ENCODE assay signal across 10 mouse cellular contexts in genomic region chr3:83099139-83099538, GRCm38 (mm10). TPM values are rescaled to one million over a fixed set of nuclear protein-coding genes. Genes with fewer than 3 reads are reported as not detected.
A peak's percentile ranks its signal among the peaks of the same experiment; 100 is the strongest.
DNase-seq lines count a peak whose midpoint lies in the region; ATAC-seq and TF ChIP-seq lines count a peak whose summit lies in the region.
"Had no signal": no experiment of that assay in that cellular context is flagged by ENCODE, and none has a peak within 500 bp of the region (broad histone marks: within the 10 kb centered on the region; RNA-seq: fewer than 3 reads in every experiment).

No protein-coding gene starts in this region.

- DNase-seq in kidney, adult 2 months = no peak
- DNase-seq in forebrain, embryonic 11.5 days (ENCODE audit: low spot score) = no peak
- no peak for DNase-seq in midbrain, postnatal 0 days (ENCODE audit: low spot score)
- DNase-seq in MN1 (ENCODE audit: low spot score) = no peak
- DNase-seq in cerebellum, postnatal 4 days (ENCODE audit: low spot score in 2 of 2) = no peak
- DNase-seq: liver; thymus, postnatal 4 days had no signal

- no peaks in the 10 kb centered on the region for H3K36me3 ChIP-seq in kidney, embryonic 14.5 days (ENCODE audit: control insufficient read depth, insufficient read depth, low read length)
- H3K36me3 ChIP-seq in kidney, adult 2 months (ENCODE audit: control insufficient read depth, insufficient read depth, low read length) = no peaks in the 10 kb centered on the region
- H3K36me3 ChIP-seq in forebrain, embryonic 11.5 days (ENCODE audit: control insufficient read depth, insufficient read depth, low read length) = no peaks in the 10 kb centered on the region
- no peaks in the 10 kb centered on the region for H3K36me3 ChIP-seq in hindbrain, embryonic 15.5 days
- no peaks in the 10 kb centered on the region for H3K36me3 ChIP-seq in midbrain, postnatal 0 days (ENCODE audit: insufficient read depth, low read length)

- peak overlapping the region; percentile 45 for H3K4me2 ChIP-seq in kidney, embryonic 14.5 days (replicated peaks; ENCODE audit: low read depth, low read length)
- H3K4me2 ChIP-seq in forebrain, embryonic 11.5 days (ENCODE audit: low read depth, low read length, severe bottlenecking) = peak overlapping the region; percentile 45; the same call in 1 of the 2 replicates
- H3K4me2 ChIP-seq in hindbrain, embryonic 15.5 days = peak overlapping the region; percentile 56
- H3K4me2 ChIP-seq in midbrain, postnatal 0 days (ENCODE audit: low read depth, low read length, poor library complexity, severe bottlenecking) = peak overlapping the region; percentile 58

- 89% methylated on average over 1 of the region's 1 CpGs for WGBS in kidney, embryonic 14.5 days
- 85% methylated on average over 1 of the region's 1 CpGs for WGBS in kidney, adult 2 months
- WGBS in forebrain, embryonic 11.5 days = 84% methylated on average over 1 of the region's 1 CpGs
- WGBS in hindbrain, embryonic 15.5 days = 74% methylated on average over 1 of the region's 1 CpGs
- WGBS in midbrain, postnatal 0 days = 67% methylated on average over 1 of the region's 1 CpGs

- TF ChIP-seq CTCF in kidney, adult 2 months (conservative IDR thresholded peaks at IDR 0.05; ENCODE audit: insufficient read depth, insufficient read length, low read depth, low read length) = no peak
- no peak for TF ChIP-seq CTCF in midbrain, postnatal 0 days (IDR thresholded peaks at IDR 0.05)

- no peaks in the 10 kb centered on the region for H3K27me3 ChIP-seq in kidney, embryonic 14.5 days (ENCODE audit: control insufficient read depth, insufficient read depth, low read length)
- no peaks in the 10 kb centered on the region; the same call in 1 of the 2 replicates for H3K27me3 ChIP-seq in kidney, adult 2 months (replicated peaks; ENCODE audit: control insufficient read depth, insufficient read depth, low read length)
- H3K27me3 ChIP-seq in forebrain, embryonic 11.5 days (ENCODE audit: control insufficient read depth, insufficient read depth, low read length) = peaks cover 38% of the 10 kb centered on the region
- no peaks in the 10 kb centered on the region for H3K27me3 ChIP-seq in hindbrain, embryonic 15.5 days
- no peaks in the 10 kb centered on the region for H3K27me3 ChIP-seq in midbrain, postnatal 0 days (ENCODE audit: insufficient read depth, low read length)

- H3K27ac ChIP-seq in kidney, embryonic 14.5 days (ENCODE audit: low read depth, low read length) = no peak overlapping the region
- H3K27ac ChIP-seq in kidney, adult 2 months (ENCODE audit: insufficient read depth, low read depth, low read length) = no peak overlapping the region
- no peak overlapping the region for H3K27ac ChIP-seq in forebrain, embryonic 11.5 days (ENCODE audit: low read depth, low read length)
- peak overlapping the region; percentile 75 for H3K27ac ChIP-seq in hindbrain, embryonic 15.5 days (replicated peaks)
- peak overlapping the region; percentile 65 for H3K27ac ChIP-seq in midbrain, postnatal 0 days (ENCODE audit: low read depth, low read length)

- no peak overlapping the region for H3K9ac ChIP-seq in kidney, embryonic 14.5 days (ENCODE audit: low read depth, low read length)
- H3K9ac ChIP-seq in forebrain, embryonic 11.5 days (ENCODE audit: low read length) = no peak overlapping the region; the same call in 1 of the 2 replicates
- peak overlapping the region; percentile 32 for H3K9ac ChIP-seq in hindbrain, embryonic 15.5 days
- 0 out of 2 replicates have a peak overlapping the region, but pooled peaks have one; percentile 30 for H3K9ac ChIP-seq in midbrain, postnatal 0 days (replicated peaks; ENCODE audit: low read length, poor library complexity, severe bottlenecking)

- no peak for TF ChIP-seq POLR2A in kidney, adult 2 months (IDR thresholded peaks at IDR 0.05; ENCODE audit: low read depth, low read length)

- H3K4me1 ChIP-seq in kidney, embryonic 14.5 days (ENCODE audit: control insufficient read depth, insufficient read depth, low read length) = 0 out of 2 replicates have a peak, but pooled peaks cover 5% of the 10 kb centered on the region
- H3K4me1 ChIP-seq in kidney, adult 2 months (ENCODE audit: control insufficient read depth, insufficient read depth, low read length) = no peaks in the 10 kb centered on the region
- peaks cover 9% of the 10 kb centered on the region; the same call in 1 of the 2 replicates for H3K4me1 ChIP-seq in forebrain, embryonic 11.5 days (replicated peaks; ENCODE audit: control insufficient read depth, insufficient read depth, low read length)
- H3K4me1 ChIP-seq in hindbrain, embryonic 15.5 days (replicated peaks) = peaks cover 28% of the 10 kb centered on the region
- H3K4me1 ChIP-seq in midbrain, postnatal 0 days (ENCODE audit: insufficient read depth, low read length) = peaks cover 8% of the 10 kb centered on the region; the same call in 1 of the 2 replicates

- no peak for ATAC-seq in kidney, embryonic 14.5 days (ENCODE audit: low FRiP score, low TSS enrichment)
- ATAC-seq in forebrain, embryonic 11.5 days (replicated peaks; ENCODE audit: low FRiP score) = no peak
- ATAC-seq in hindbrain, embryonic 15.5 days (ENCODE audit: low FRiP score, low read depth) = 0 out of 2 replicates have a peak, but pooled peaks have one; percentile 32
- ATAC-seq in midbrain, postnatal 0 days (ENCODE audit: low FRiP score) = no peak
- ATAC-seq in inflammation-experienced regulatory T-cells, adult 6 months = no peak

- no peaks in the 10 kb centered on the region for H3K9me3 ChIP-seq in kidney, embryonic 14.5 days (ENCODE audit: control insufficient read depth, low read length)
- H3K9me3 ChIP-seq in forebrain, embryonic 11.5 days (ENCODE audit: control insufficient read depth, low read length) = no peaks in the 10 kb centered on the region
- H3K9me3 ChIP-seq in hindbrain, embryonic 15.5 days = no peaks in the 10 kb centered on the region
- no peaks in the 10 kb centered on the region for H3K9me3 ChIP-seq in midbrain, postnatal 0 days (ENCODE audit: low read length)

- no peak overlapping the region; the same call in 1 of the 2 replicates for H3K4me3 ChIP-seq in kidney, embryonic 14.5 days (ENCODE audit: low read length)
- no peak overlapping the region for H3K4me3 ChIP-seq in kidney, adult 2 months (ENCODE audit: insufficient read depth, low read depth, low read length)
- no peak overlapping the region; the same call in 1 of the 2 replicates for H3K4me3 ChIP-seq in forebrain, embryonic 11.5 days (ENCODE audit: low read depth, low read length)
- peak overlapping the region; percentile 31 for H3K4me3 ChIP-seq in hindbrain, embryonic 15.5 days
- H3K4me3 ChIP-seq in midbrain, postnatal 0 days (ENCODE audit: low read depth, low read length) = peak overlapping the region; percentile 34; the same call in 1 of the 2 replicates

RNA-seq across cellular contexts. Expression of gene Dchs2, which starts 28.6 kb away (rescaled TPM):
- polyA plus RNA-seq in kidney, embryonic 14.5 days (2014; fragmentation: Nextera tagmentation; extraction: Ambion mirVana) = 0.17 and 0.28 TPM in 2 replicates
- polyA plus RNA-seq in kidney, adult 2 months (2012; rRNA removed) = 0.03 TPM in 2 replicates
- 0.05 TPM in 1 of 2 replicates, not detected in the other for polyA plus RNA-seq in forebrain, embryonic 11.5 days (2014; fragmentation: Nextera tagmentation; extraction: Ambion mirVana)
- 0.97 and 1.1 TPM in 2 replicates for polyA plus RNA-seq in hindbrain, embryonic 15.5 days (2015; fragmentation: Nextera tagmentation; extraction: Ambion mirVana)
- total RNA-seq in midbrain, postnatal 0 days (2014; rRNA removed) = 7.6 and 8.7 TPM in 2 replicates
- 0.45 and 0.54 TPM in 2 replicates for polyA plus RNA-seq in midbrain, postnatal 0 days (2015; fragmentation: Nextera tagmentation; extraction: Ambion mirVana)
- polyA plus RNA-seq in inflammation-experienced regulatory T-cells, adult 6 months (2017; shearing (Covaris generic)) = not detected

RNA-seq across cellular contexts. Expression of gene Plrg1, which starts 43.8 kb away (rescaled TPM):
- polyA plus RNA-seq in kidney, embryonic 14.5 days (2014; fragmentation: Nextera tagmentation; extraction: Ambion mirVana) = 95.2 and 109 TPM in 2 replicates
- polyA plus RNA-seq in kidney, adult 2 months (2012; rRNA removed) = 33.1 and 33.3 TPM in 2 replicates
- 129 and 135 TPM in 2 replicates for polyA plus RNA-seq in forebrain, embryonic 11.5 days (2014; fragmentation: Nextera tagmentation; extraction: Ambion mirVana)
- 92.6 and 99.3 TPM in 2 replicates for polyA plus RNA-seq in hindbrain, embryonic 15.5 days (2015; fragmentation: Nextera tagmentation; extraction: Ambion mirVana)
- 65.7 and 78.7 TPM in 2 replicates for total RNA-seq in midbrain, postnatal 0 days (2014; rRNA removed)
- 76.9 and 78.0 TPM in 2 replicates for polyA plus RNA-seq in midbrain, postnatal 0 days (2015; fragmentation: Nextera tagmentation; extraction: Ambion mirVana)
- polyA plus RNA-seq in inflammation-experienced regulatory T-cells, adult 6 months (2017; shearing (Covaris generic)) = 10 to 100 TPM; 53.1 to 55.3 (median 55.0) TPM

RNA-seq across cellular contexts. Expression of gene Fgb, which starts 49.5 kb away (rescaled TPM):
- 1.1 and 1.3 TPM in 2 replicates for polyA plus RNA-seq in kidney, embryonic 14.5 days (2014; fragmentation: Nextera tagmentation; extraction: Ambion mirVana)
- 1.1 and 1.5 TPM in 2 replicates for polyA plus RNA-seq in kidney, adult 2 months (2012; rRNA removed)
- polyA plus RNA-seq in forebrain, embryonic 11.5 days (2014; fragmentation: Nextera tagmentation; extraction: Ambion mirVana) = not detected in 2 replicates
- polyA plus RNA-seq in hindbrain, embryonic 15.5 days (2015; fragmentation: Nextera tagmentation; extraction: Ambion mirVana) = 0.19 TPM in 1 of 2 replicates, not detected in the other
- total RNA-seq in midbrain, postnatal 0 days (2014; rRNA removed) = not detected in 2 replicates
- polyA plus RNA-seq in midbrain, postnatal 0 days (2015; fragmentation: Nextera tagmentation; extraction: Ambion mirVana) = not detected in 2 replicates
- not detected for polyA plus RNA-seq in inflammation-experienced regulatory T-cells, adult 6 months (2017; shearing (Covaris generic))

Comparison
In these comparisons a context has a peak if more than half of its experiments do, and no peak if none do; other contexts are left out.
1. H3K27ac ChIP-seq: peak in hindbrain, embryonic 15.5 days (single experiment) and midbrain, postnatal 0 days (single experiment); none in kidney, embryonic 14.5 days (single experiment), kidney, adult 2 months (single experiment) and forebrain, embryonic 11.5 days (single experiment).
2. H3K4me3 ChIP-seq: peak in hindbrain, embryonic 15.5 days (single experiment) and midbrain, postnatal 0 days (single experiment); none in kidney, embryonic 14.5 days (single experiment), kidney, adult 2 months (single experiment) and forebrain, embryonic 11.5 days (single experiment).
3. H3K9ac ChIP-seq: peak in hindbrain, embryonic 15.5 days (single experiment) and midbrain, postnatal 0 days (single experiment); none in kidney, embryonic 14.5 days (single experiment) and forebrain, embryonic 11.5 days (single experiment).
4. Peak in every context shown above with its lines, with median percentiles within 50 percentile points of each other: H3K4me2 ChIP-seq.